Mouse (Mus musculus) stomach, adult 2 months (tissue): ENCODE data around the gene Kat7. TPM values are rescaled to one million over a fixed set of nuclear protein-coding genes. Genes with fewer than 3 reads are reported as not detected.

Experiments used
- polyA plus RNA-seq: library from polyadenylated mRNA; depleted of rRNA; stranded (reverse); fragments of >200 nt; gene quantifications from 2 replicates; pipeline ENCODE4 v1.2.3, GENCODE M21; 2012; rRNA removed

The Kat7 gene
- 10.7 and 11.6 TPM in 2 replicates for polyA plus RNA-seq

DNA sequence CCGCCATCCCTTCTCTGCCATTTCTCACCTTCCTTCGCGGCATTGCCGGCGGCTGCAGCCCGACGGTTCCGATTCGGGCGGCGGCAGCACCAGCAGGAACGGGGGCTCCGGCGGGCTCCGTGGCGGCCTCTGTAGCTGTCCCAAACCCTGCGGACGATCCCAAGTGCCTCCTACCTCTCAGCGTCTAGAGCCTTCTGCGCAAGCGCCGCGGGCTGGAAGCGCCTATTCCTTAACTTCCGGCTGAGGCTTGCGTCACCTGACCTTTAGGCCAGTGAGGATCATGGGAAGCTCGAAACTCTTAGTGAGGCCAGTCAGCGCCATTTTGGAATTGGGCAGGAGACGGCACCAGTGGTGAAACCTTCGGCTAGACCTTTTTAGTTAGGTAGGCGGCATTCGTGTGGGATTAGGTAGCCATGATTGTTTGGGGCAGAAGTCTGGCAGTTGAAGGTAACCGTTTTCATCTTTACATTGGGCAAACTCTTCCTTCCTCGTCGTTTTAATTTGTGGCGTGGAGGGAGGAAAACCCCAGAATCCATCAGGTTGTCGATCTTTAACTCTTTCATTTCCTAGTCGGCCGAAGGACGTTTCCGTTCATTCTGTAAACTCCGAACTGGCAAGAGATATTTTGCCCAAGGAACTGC, at the start of gene Kat7:
Gene Kat7, minus strand, starts transcription at position 240 of the 641 bp plus-strand sequence.

DNA sequence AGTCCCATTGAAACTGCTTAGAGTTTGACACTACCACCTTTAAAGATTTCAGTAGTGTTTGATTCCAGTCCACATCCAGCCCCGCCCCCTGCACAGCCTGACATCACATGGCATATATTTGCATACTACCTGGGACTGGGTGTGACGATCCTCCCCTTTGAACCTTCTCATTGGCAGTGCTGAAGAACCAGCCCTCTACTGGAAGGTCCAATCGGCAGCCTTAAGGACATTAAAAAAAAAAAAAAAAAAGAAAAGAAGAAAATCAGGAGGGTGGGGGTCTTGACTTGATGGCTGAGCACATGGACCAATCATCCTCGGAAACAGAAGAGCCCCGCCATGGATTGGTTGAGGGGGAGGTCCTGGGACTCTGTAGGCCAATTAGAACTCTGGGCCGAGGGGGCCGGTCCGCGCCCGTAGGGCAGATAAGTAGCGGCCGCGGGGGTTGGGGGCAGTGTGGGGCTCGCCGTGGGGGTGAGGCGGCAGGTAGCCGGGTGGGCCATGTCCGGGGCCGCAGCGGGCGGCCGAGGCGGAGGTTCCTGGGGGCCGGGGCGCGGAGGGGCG, 26.6 kb upstream of the Kat7 start, which contains the start of gene Fam117a:
Gene Fam117a, plus strand, starts transcription at position 451 of the 561 bp plus-strand sequence.

DNA sequence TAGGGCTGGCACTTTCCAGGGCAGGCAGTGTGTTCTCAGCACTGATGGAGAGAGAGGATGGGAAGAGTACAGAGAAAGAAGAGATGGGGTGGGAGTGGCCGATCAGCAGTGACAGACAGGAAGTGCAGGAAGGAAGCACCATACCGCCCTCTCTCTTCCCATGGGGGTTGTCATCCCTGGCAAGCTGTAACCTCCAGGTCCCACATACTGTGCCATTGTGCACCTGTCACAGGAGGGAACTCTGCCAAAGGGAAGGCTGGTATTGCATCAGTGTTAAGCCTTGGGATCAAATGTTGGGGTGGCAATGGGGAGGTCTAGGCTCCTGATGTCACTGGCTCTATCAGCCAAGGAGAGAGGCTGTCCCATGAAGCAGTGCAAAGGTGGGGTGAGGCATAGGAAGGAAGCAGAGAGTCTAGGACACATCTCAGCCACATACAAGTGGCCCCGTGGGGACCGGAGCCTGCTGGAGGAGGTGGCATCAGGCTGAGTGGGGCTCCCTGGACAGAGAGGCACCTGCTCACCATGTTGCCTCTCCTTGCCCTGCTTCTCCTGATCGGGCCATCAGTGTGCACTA, 48.8 kb downstream of the Kat7 start, which contains the start of gene Tac4:
Gene Tac4, plus strand, starts transcription at position 352 of the 574 bp plus-strand sequence.

Other genes starting within 250 kb of the Kat7 start
- gene Itga3, start 233.4 kb downstream of the Kat7 start, polyA plus RNA-seq: 35.8 and 40.0 TPM in 2 replicates
- gene Dlx3, start 190.1 kb downstream of the Kat7 start, polyA plus RNA-seq: 3.0 and 7.3 TPM in 2 replicates
- 0.26 and 0.61 TPM in 2 replicates for gene Dlx4, start 164.0 kb downstream of the Kat7 start, polyA plus RNA-seq
- 0.32 and 0.34 TPM in 2 replicates for gene Tac4, start 48.7 kb downstream of the Kat7 start, polyA plus RNA-seq
- gene Fam117a, start 26.8 kb upstream of the Kat7 start, polyA plus RNA-seq: 18.2 and 21.7 TPM in 2 replicates
- gene Slc35b1, start 74.4 kb upstream of the Kat7 start, polyA plus RNA-seq: 43.9 and 48.3 TPM in 2 replicates
- 16.3 and 17.3 TPM in 2 replicates for gene Spop, start 103.8 kb upstream of the Kat7 start, polyA plus RNA-seq
- 1.6 and 2.4 TPM in 2 replicates for gene Nxph3, start 204.3 kb upstream of the Kat7 start, polyA plus RNA-seq